Mouse (Mus musculus) T-helper 17 cell (primary cell): Measurements from ENCODE around the gene Tmem175.

ENCODE experiments used
- in situ Hi-C, 2 experiments: fragments of 300-600 bp; cut with MboI, MseI; formaldehyde crosslinking; loops; 1 replicate in 1 of 2; 2 replicates in 1 of 2; pipeline ENCODE4 v1.15.1; 2025; ENCODE audit warnings: high pct_unique_total_duplicates in 2 of 2

Tmem175 gene

DNA sequence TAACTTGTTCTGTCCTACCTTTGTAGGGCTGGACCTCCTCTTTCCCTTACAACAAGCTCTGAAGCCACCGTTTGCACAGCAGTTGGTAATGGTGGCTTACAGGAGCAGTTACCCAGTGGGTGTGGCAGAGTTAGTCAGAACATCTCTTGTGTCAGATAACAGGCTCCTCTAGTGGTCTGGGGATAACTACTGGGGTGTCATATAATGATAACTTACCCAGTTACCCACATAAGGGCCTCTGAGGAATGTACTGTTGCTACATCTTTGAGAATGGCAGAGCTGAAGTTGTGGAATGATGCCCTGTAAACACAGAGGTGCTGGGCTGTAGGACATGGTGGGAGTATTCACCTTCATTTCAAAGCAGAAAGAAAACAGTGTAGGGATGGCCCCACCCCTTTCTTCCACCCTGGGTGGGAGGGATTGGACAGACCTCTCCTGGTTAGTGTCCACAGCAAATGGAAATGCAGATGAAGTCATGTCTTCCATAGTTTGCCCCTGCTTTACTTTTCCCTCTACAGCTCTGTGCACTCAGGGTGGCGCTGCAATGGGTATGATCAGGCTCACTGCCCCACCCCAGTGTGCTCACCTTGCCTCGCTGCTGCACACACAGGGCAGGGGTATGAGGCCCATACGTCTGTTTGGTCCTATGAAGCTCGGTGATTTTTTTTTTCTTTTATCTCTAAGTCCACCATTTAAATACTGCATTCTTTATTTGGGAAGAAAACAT lies 47.4 kb downstream of the Tmem175 start:
- in situ Hi-C loops = no loop called here

- in situ Hi-C loops = no loop called here
Observed at GRCm38 (mm10) chr5:108677605-108678295, 48.2 kb downstream of the Tmem175 start.

DNA sequence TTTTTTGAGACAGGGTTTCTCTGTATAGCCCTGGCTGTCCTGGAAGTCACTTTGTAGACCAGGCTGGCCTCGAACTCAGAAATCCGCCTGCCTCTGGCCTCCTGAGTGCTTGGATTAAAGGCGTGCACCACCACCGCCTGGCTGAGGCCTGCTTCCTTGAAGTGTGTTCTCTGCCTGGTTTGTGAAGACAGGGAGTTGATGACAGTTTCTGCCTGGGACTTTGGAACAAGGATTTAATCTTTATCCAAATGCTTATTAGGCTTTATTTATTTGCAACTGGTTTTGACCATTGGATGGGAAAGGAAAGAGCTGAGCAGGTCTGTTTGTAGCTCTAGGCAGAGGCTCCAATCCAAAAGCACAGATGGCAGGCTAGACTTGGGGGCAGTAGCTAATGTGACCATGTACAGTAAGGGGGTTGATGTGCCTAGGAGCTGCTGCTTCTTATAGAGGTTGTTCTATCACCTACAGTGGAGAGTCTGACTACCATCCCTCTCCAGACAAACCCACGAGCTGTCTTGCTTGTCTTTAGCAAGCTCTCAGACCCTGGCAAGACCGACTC lies 48.8 kb downstream of the Tmem175 start:
- in situ Hi-C loops = no loop called here

DNA sequence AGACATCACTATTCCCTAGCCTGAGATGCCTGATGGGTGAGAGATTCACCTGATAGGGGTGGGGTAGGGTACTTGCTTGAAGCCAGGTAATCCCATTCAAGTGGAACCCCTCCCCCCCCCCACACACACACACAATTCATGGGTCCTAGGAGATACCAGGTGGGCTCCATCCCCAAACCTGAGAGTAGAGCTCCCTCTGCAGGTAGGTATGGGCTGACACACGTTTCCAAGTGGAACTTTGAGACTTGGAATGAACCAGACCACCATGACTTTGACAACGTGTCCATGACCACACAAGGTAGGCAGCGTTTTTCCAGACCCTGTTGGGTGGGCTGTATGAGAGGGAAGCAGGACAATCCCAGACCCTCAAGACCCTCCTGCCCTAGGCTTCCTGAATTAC lies 50.3 kb downstream of the Tmem175 start:
- in situ Hi-C loops = no loop called here

DNA sequence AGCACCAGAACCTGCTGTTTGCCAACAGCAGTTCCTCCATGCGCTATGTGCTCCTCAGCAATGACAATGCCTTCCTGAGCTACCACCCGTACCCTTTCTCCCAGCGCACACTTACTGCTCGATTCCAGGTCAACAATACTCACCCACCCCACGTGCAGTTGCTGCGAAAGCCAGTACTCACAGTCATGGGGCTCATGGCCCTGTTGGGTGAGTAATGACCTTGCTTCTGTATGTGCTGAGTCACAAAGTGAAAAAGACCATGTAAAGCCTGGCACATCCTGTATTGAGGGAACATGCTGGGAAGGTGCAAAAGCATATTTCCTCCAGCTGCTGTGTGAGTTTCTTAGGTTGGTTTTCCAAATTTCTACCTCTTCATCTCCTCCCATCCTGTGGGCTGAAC lies 51.3 kb downstream of the Tmem175 start:
- in situ Hi-C loops = no loop called here

GRCm38 (mm10) chr5:108689091-108689490 lies 59.5 kb downstream of the Tmem175 start:
- in situ Hi-C loops = no loop called here

DNA sequence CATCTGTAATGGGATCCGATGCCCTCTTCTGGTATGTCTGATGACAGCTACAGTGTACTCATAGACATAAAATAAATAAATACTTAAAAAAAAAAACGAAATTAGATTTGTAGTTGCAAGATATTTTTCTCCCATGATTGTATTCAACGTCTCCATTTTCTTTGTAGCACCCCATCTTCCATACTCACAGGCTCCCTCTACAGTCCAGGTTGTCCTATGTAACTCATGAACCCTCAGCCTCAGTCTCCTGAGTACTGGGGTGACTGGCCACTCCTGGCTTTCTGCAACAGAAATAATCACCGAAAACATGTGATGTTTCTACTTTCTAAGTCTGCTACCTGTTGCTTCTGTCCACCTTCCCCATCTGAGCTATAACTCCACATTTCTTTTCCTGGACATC lies 61.6 kb downstream of the Tmem175 start:
- in situ Hi-C loops = no loop called here

DNA sequence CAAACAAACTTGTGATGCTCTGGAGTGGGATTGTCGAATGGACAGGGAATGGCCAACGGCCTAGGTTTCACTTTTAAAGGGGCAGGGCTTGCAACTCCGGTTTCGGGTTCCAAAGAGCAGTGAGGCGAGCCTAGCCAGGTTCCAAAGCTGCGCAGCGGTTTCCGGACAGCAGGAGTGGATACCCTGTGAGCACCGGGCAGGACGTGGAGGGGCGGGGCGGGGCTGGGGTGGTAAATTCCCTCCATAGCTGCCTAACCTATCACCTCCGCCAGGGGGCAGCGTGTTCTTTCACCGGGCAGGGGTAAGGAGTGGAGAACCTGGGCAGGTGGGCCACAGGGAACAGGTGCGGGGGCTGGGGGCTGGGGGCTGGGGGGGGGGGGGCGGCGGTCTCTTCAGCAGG lies 62.7 kb downstream of the Tmem175 start, which contains the start of gene Fgfrl1:
Gene Fgfrl1 (plus strand): TSS at position 112 of the 400 bp plus-strand sequence.
- in situ Hi-C loops = no loop called here

DNA sequence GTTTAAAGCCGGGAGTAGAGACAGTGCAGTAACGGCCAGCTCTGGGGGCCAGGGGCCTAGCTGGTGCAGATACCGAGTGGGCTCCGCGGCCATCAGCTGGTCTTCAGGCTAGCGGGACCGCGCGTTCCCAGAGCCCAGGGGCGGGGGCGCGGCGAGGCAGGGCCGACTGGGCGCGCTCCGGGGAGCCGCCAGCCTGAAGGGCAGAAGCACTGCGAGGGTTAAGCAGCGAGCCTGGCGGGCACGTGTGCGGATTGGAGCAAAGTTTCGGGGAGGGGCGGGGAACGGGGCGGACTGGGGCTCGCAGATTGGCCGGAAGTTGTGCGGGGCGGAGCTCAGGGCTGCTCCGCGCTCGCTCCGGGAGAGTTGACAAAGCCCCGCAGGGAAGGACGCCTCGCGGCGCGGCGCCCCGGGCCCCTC lies 64.3 kb downstream of the Tmem175 start:
- in situ Hi-C loops = no loop called here

- in situ Hi-C loops = loop anchor here in 1 of 2 experiments (5.0 kb wide), 1 partner anchor 1408 kb away; no protein-coding TSS in a partner anchor
Observed at GRCm38 (mm10) chr5:108694352-108695261, 65.0 kb downstream of the Tmem175 start.

DNA sequence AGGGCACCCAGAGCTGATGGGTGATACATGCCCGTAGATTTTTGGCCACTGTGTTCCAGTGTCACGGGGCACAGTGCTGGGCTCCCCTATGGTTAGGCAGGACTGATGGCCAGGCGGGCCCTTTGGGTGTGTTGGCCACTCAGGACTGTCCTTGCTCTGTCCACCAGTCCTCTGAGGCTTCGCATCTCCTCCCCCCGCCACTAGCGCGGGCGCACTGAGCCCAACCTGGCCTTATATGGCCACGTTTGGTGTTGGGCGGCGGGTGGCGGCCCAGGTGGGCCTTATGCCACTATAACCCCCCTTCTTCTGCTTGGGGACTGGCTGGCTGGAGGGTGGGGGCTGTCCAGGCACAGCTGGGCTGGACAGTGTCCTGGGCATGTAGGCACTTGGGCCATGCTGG lies 66.3 kb downstream of the Tmem175 start:
- in situ Hi-C loops = loop anchor here in 1 of 2 experiments (5.0 kb wide), 1 partner anchor 1406 kb away; no protein-coding TSS in a partner anchor

DNA sequence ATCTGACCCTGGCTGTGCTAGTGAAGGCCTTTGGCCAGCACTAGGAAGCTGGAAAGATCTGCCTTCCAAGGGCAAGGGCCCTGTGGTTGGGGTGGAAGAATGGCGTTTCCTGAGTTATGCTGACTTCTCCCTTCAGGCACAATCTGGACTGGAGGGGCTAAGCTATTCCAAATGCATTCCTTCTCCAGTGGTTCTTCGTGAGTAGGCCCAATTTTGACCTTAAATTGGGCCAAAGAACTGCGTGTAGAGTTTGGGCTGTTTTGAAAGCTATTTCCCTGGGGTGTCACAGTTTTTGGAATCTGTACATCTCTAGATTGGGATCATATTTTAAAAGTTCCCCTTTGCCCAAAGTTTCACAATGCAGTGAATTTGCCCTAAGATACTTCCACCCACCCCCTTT lies 67.0 kb downstream of the Tmem175 start:
- in situ Hi-C loops = loop anchor here in 1 of 2 experiments (5.0 kb wide), 1 partner anchor 1406 kb away; no protein-coding TSS in a partner anchor

GRCm38 (mm10) chr5:108697341-108697753 lies 67.8 kb downstream of the Tmem175 start:
- in situ Hi-C loops = loop anchor here in 1 of 2 experiments (5.0 kb wide), 1 partner anchor 1405 kb away; no protein-coding TSS in a partner anchor
